Mouse (Mus musculus) liver, postnatal 0 days (tissue): ENCODE data around the gene Spata3.

ENCODE experiments used
- CTCF ChIP-seq: sonication (generic); IDR thresholded peaks from 2 replicates; pipeline ENCODE4 v1.5.1; 2016; ENCODE audit warnings: antibody characterized with exemption, low read depth
- EP300 ChIP-seq: IDR thresholded peaks from 2 replicates; pipeline ENCODE4 v1.6.1; 2016; ENCODE audit warnings: antibody characterized with exemption, low read depth, mild to moderate bottlenecking

- TF ChIP-seq CTCF (no peak), EP300 (no peak)
These were observed 47.1 kb upstream of the Spata3 start for GRCm38 (mm10) chr1:85969519-85969918.
